Mouse (Mus musculus) ES-Bruce4 (cell line): ENCODE results near the gene Hapln4. TPM values are rescaled to one million over a fixed set of nuclear protein-coding genes. Genes with fewer than 3 reads are reported as not detected.
A peak's percentile ranks its signal among the peaks of the same experiment; 100 is the strongest.

Experiments
- H3K27ac ChIP-seq: 2 replicates; pipeline ENCODE4 v1.5.1; 2012; ENCODE audit warnings: low read length, inconsistent platforms; ENCODE audit not compliant: insufficient read depth
- H3K27me3 ChIP-seq: 2 replicates; pipeline ENCODE4 v1.6.1; 2012; ENCODE audit warnings: mild to moderate bottlenecking, low read length, inconsistent platforms; ENCODE audit not compliant: control insufficient read depth, poor library complexity, insufficient read depth, severe bottlenecking
- H3K36me3 ChIP-seq: 2 replicates; pipeline ENCODE4 v1.6.1; 2012; ENCODE audit warnings: inconsistent platforms, mild to moderate bottlenecking, low read length, moderate library complexity; ENCODE audit not compliant: control insufficient read depth, poor library complexity, insufficient read depth, severe bottlenecking
- H3K4me1 ChIP-seq: one replicate; pipeline ENCODE4 v1.8.1; 2011; ENCODE audit warnings: low read length; ENCODE audit not compliant: control insufficient read depth, insufficient read depth
- H3K4me3 ChIP-seq: 2 replicates; pipeline ENCODE4 v1.5.1; 2011; ENCODE audit warnings: low read depth, mild to moderate bottlenecking, low read length
- H3K9ac ChIP-seq: 2 replicates; pipeline ENCODE4 v1.6.1; 2012; ENCODE audit warnings: low read depth, mild to moderate bottlenecking, inconsistent platforms; ENCODE audit not compliant: poor library complexity, severe bottlenecking
- H3K9me3 ChIP-seq: replicated peaks from 2 replicates; pipeline ENCODE4 v1.6.1; 2012; ENCODE audit warnings: mild to moderate bottlenecking, low read length, inconsistent platforms; ENCODE audit not compliant: control insufficient read depth, poor library complexity, insufficient read depth, severe bottlenecking
- CTCF ChIP-seq: IDR thresholded peaks from one replicate; pipeline ENCODE4 v1.8.1; 2011; ENCODE audit warnings: low read depth, low read length
- EP300 ChIP-seq: IDR thresholded peaks from 2 replicates; pipeline ENCODE4 v1.6.1; 2011; ENCODE audit warnings: low read depth, low read length; ENCODE audit not compliant: insufficient read depth
- POLR2A ChIP-seq: IDR thresholded peaks from one replicate; pipeline ENCODE4 v1.8.1; 2011; ENCODE audit warnings: low read length; ENCODE audit not compliant: insufficient read depth
- polyA plus RNA-seq: library from polyadenylated mRNA; stranded (reverse); fragments of >200 nt; gene quantifications from 2 replicates; pipeline ENCODE4 v1.2.4, GENCODE M21; 2011; ENCODE audit warnings: low read depth; ENCODE audit not compliant: missing spikeins, insufficient read depth, insufficient read length

Hapln4 gene
- polyA plus RNA-seq, 1 experiment: 2.2 TPM

DNA sequence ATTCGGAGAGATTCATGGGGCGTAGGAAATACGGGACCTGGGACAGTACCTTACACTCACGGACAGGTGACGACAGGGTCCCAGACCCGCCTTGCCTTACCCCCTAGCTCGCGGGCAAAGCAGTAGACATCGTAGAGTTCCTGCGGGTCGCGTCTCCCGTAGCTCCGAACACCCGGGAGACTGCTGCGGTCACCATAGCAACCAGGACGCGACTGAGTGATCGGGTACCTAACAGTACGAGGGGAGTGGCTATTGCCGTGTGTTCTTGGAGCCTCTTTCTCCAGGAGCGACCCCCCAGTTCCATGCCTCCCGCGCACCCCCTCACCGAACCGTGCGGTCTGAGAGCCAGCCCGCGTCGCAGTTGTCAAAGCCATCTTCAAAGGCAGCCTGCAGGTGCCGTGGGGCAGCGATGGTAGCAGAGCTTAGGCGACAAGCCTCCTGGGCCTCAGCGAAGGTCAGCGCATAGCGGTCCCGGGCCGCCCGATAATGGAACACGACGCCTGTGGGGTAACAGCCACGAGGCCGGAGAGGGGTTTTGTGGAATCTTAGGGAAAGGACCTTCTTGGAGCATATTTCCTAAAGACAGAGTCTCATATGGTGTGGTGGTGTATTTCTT is 29.3 kb downstream of the Hapln4 start:
- no peak overlapping the region for H3K27ac ChIP-seq
- no peak overlapping the region for H3K9ac ChIP-seq
- TF ChIP-seq POLR2A: no peak
- no peak for TF ChIP-seq EP300
- TF ChIP-seq CTCF: no peak
- no peaks in the 10 kb centered on the region for H3K36me3 ChIP-seq
- 0 out of 2 replicates have a peak, but pooled peaks cover 3% of the 10 kb centered on the region for H3K27me3 ChIP-seq
- H3K4me1 ChIP-seq: no peaks in the 10 kb centered on the region
- no peaks in the 10 kb centered on the region for H3K9me3 ChIP-seq
- peak overlapping the region; percentile 18 for H3K4me3 ChIP-seq

DNA sequence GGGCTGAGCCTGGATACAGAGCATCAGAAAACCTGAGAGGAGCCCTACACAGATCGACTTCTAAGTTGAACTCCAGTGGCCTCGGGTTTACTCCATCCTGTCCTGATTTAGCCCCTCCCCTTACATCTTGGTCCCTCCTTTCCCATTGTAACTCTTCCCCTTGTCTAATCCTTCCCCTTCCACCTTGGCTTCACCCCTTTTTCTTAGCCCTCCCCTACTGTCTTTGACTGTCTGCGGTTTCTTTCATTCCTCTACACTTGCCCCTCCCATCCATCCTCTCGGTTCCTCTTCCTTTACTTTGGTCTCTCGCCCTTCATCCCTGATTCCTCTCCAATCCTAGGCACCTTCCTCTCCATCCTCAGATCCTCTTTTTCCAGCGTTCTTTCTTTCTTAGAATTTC is 31.2 kb downstream of the Hapln4 start:
- Histone ChIP-seq H3K4me3 (no peak overlapping the region), H3K27ac (no peak overlapping the region), H3K9ac (no peak overlapping the region), H3K9me3 (no peaks in the 10 kb centered on the region), H3K4me1 (no peaks in the 10 kb centered on the region), H3K36me3 (no peaks in the 10 kb centered on the region), H3K27me3 (peaks cover 6% of the 10 kb centered on the region; the same call in 1 of the 2 replicates)
- TF ChIP-seq CTCF: no peak
- TF ChIP-seq EP300: no peak
- TF ChIP-seq POLR2A: no peak

DNA sequence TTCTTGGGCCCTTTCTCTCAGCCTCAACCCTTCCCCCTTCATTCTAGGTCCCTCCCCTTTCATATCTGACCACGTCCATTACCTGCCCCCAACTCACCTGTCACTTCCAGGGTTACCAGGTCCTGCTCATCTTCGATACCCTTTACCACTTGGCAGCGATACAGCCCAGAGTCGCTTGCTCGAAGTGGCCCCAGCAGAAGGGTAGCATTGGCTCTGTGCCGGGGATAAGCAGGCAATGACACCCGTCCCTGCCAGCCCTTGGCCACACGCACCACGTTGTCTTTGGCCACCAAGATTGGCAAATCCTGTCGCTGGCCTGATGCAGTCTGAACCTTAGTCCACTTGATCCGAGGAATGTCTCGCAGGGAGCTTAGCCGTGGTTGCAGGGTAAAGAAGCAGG is 31.6 kb downstream of the Hapln4 start:
- no peak overlapping the region for H3K9ac ChIP-seq
- TF ChIP-seq EP300 (no peak), CTCF (no peak), POLR2A (no peak)
- peaks cover 6% of the 10 kb centered on the region; the same call in 1 of the 2 replicates for H3K27me3 ChIP-seq
- no peaks in the 10 kb centered on the region for H3K36me3 ChIP-seq
- H3K4me1 ChIP-seq: no peaks in the 10 kb centered on the region
- H3K9me3 ChIP-seq: no peaks in the 10 kb centered on the region
- H3K27ac ChIP-seq: no peak overlapping the region
- no peak overlapping the region for H3K4me3 ChIP-seq

DNA sequence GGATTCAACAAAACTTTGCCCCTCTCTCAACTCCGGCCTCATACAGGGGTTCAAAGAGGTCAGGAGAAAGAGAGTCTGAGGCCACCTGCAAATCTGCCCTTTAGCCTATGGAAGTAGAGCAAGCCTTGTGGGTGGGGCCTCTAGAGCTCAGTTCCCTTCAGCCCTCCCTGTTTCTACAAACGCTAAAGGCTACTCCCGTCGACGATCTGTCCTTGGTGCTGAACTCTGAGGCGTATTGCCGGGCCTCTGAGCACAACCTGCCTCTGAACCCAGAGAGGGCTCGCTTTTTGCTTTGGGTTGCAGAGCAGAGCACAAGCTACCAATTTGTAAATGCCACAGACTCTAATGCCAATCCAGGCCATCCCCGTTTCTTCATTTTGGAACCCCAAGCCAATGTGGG is 34.4 kb downstream of the Hapln4 start:
- H3K9me3 ChIP-seq: no peaks in the 10 kb centered on the region
- H3K9ac ChIP-seq: no peak overlapping the region
- peaks cover 6% of the 10 kb centered on the region; the same call in 1 of the 2 replicates for H3K27me3 ChIP-seq
- no peak overlapping the region for H3K27ac ChIP-seq
- no peak for TF ChIP-seq CTCF
- TF ChIP-seq EP300: no peak
- TF ChIP-seq POLR2A: no peak
- no peaks in the 10 kb centered on the region for H3K4me1 ChIP-seq
- no peaks in the 10 kb centered on the region for H3K36me3 ChIP-seq
- H3K4me3 ChIP-seq: no peak overlapping the region

DNA sequence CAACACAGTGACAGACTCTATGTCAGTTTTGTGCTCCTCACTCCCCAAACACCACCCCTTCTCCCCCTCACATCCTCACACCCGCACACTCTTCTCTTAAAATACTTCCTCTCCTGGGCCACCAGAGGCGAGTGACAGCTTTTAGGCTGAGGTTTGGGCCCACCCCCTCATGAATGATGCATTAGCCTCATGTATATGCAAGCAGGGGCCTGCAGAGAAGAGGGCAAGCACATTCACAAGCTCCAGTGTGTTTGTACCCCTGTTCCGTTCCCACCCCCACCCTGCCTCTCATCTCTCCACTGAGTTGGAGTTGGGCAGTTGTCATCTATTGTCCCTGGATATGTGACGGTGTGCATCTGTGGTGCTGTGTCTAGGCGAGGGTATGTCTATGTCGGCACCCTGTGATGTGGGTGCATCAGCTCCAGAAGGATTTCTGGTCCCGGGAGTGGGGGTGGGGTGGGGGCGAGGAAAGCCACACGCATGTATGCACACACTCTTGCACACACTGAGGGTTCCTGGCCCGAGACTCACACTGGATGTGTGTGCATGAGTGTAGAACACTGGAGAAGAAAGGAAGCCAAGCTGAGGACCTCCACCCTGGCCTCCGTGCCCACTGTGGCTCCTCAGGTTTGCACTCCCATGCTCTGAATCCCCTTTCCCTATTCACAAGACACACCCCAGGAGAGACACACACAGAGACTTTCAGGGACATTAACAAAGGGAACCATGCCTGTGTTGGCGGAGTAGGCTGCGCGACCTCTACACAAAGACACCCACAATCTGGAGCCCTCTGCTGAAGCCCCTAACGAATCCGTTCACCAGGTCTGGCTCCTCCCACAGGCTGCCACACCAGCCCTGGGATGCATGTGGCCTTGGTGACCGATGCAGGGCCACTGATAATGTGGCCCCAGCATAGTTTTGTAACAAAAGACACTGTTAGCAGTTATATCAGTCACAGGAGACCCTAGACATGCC is 35.8 kb downstream of the Hapln4 start:
- Histone ChIP-seq H3K9ac (no peak overlapping the region), H3K9me3 (no peaks in the 10 kb centered on the region), H3K27ac (no peak overlapping the region), H3K4me1 (no peaks in the 10 kb centered on the region), H3K27me3 (peaks cover 2% of the 10 kb centered on the region; the same call in 1 of the 2 replicates), H3K4me3 (no peak overlapping the region), H3K36me3 (no peaks in the 10 kb centered on the region)
- TF ChIP-seq POLR2A: no peak
- no peak for TF ChIP-seq EP300
- no peak for TF ChIP-seq CTCF

DNA sequence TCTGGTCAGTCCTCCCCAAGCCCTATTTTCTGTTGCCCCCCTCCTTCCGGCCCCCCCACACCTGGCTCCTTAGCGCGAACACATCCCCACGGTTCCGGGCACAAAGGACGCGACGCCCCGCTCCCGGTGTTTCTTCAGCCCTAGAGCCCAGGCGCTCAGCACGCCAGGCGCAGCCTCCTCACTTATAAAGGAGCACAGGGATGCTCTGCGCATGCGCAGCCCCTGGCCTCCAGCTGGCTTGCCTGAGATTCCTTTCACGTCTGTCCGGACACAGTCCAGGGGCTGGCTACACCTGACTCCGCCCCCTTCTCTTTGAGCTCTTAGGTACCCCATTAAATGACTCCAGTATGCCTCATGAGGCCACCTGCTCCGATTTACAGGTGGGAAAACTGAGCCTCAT is 37.4 kb downstream of the Hapln4 start, which contains the start of gene Ncan:
TSS of gene Ncan (minus strand) at position 207 of the 400 bp plus-strand sequence.
- H3K4me1 ChIP-seq: no peaks in the 10 kb centered on the region
- peak within 1 kb of the TSS; percentile 16 for H3K9ac ChIP-seq
- no peaks in the 10 kb centered on the region for H3K36me3 ChIP-seq
- peaks cover 2% of the 10 kb centered on the region; the same call in 1 of the 2 replicates for H3K27me3 ChIP-seq
- H3K4me3 ChIP-seq: peak within 1 kb of the TSS; percentile 8; the same call in 1 of the 2 replicates
- H3K9me3 ChIP-seq: no peaks in the 10 kb centered on the region
- TF ChIP-seq EP300 (no peak), POLR2A (peak; percentile 48), CTCF (no peak)
- no peak within 1 kb of the TSS for H3K27ac ChIP-seq
